Mouse (Mus musculus): ENCODE results near the gene Nfatc2ip.

GRCm38 (mm10) chr7:126359049-126359448, 37.5 kb downstream of the Nfatc2ip start:
- no peak for TF ChIP-seq POLR2A (IDR thresholded peaks at IDR 0.05; ENCODE audit: control insufficient read depth, extremely low read depth, insufficient read depth, low read length, poor library complexity)
- no peak for TF ChIP-seq CTCF (IDR thresholded peaks at IDR 0.05; ENCODE audit: borderline replicate concordance, control insufficient read depth, extremely low read depth, insufficient read depth, low read length, poor library complexity)

Measured in thymus, adult 2 months (tissue).